ENCODE assay signal across 8 mouse cellular contexts in genomic region chr16:34958667-34959066, GRCm38 (mm10).
A peak's percentile ranks its signal among the peaks of the same experiment; 100 is the strongest.
DNase-seq lines count a peak whose midpoint lies in the region; ATAC-seq and TF ChIP-seq lines count a peak whose summit lies in the region.

No protein-coding gene starts in this region.

- peak; percentile 70 to 76 for DNase-seq in cerebellum, postnatal 10 days
- DNase-seq in cerebellum, adult 9-10 months = no peak
- DNase-seq in adrenal gland, postnatal 4 days (ENCODE audit: low spot score in 2 of 2) = peak; percentile 46 to 69
- DNase-seq in kidney, postnatal 0 days (ENCODE audit: low spot score) = peak; percentile 80
- DNase-seq in lung, postnatal 36 days = peak; percentile 90

- H3K4me3 ChIP-seq in heart, embryonic 12.5 days = no peak overlapping the region
- H3K4me3 ChIP-seq in kidney, postnatal 0 days (replicated peaks; ENCODE audit: low read depth, low read length) = no peak overlapping the region

- H3K36me3 ChIP-seq in heart, embryonic 12.5 days = peaks cover 6% of the 10 kb centered on the region
- H3K36me3 ChIP-seq in kidney, postnatal 0 days (ENCODE audit: insufficient read depth, low read length) = peaks cover 8% of the 10 kb centered on the region; the same call in 1 of the 2 replicates

- H3K4me1 ChIP-seq in heart, embryonic 12.5 days (replicated peaks) = peaks cover 55% of the 10 kb centered on the region
- H3K4me1 ChIP-seq in kidney, postnatal 0 days (replicated peaks; ENCODE audit: insufficient read depth, low read length) = peaks cover 39% of the 10 kb centered on the region

- ATAC-seq in heart, embryonic 12.5 days (ENCODE audit: insufficient number of reproducible peaks, low FRiP score) = peak; percentile 90
- 0 out of 2 replicates have a peak, but pooled peaks have one; percentile 18 for ATAC-seq in kidney, postnatal 0 days (replicated peaks; ENCODE audit: low FRiP score, low read depth)
- no peak for ATAC-seq in megakaryocyte, adult 5-6 weeks (ENCODE audit: poor library complexity, severe bottlenecking)
- ATAC-seq in monocyte, adult 5-6 weeks (replicated peaks; ENCODE audit: insufficient number of reproducible peaks, low FRiP score, low TSS enrichment, poor library complexity, severe bottlenecking) = no peak

- WGBS in heart, embryonic 12.5 days = 5% methylated on average over 9 of the region's 9 CpGs
- WGBS in kidney, postnatal 0 days = 4% methylated on average over 9 of the region's 9 CpGs

- H3K4me2 ChIP-seq in heart, embryonic 12.5 days = peak overlapping the region; percentile 18; the same call in 1 of the 2 replicates
- H3K4me2 ChIP-seq in kidney, postnatal 0 days (ENCODE audit: low read length) = no peak overlapping the region

- no peak for TF ChIP-seq CTCF in kidney, postnatal 0 days (IDR thresholded peaks at IDR 0.05; ENCODE audit: low read depth)

- H3K9me3 ChIP-seq in heart, embryonic 12.5 days (replicated peaks) = peaks cover 6% of the 10 kb centered on the region; the same call in 1 of the 2 replicates
- H3K9me3 ChIP-seq in kidney, postnatal 0 days (replicated peaks; ENCODE audit: low read length) = no peaks in the 10 kb centered on the region

- peak overlapping the region; percentile 99 for H3K27ac ChIP-seq in heart, embryonic 12.5 days (ENCODE audit: poor library complexity, severe bottlenecking)
- peak overlapping the region; percentile 81 for H3K27ac ChIP-seq in kidney, postnatal 0 days

- H3K9ac ChIP-seq in heart, embryonic 12.5 days = no peak overlapping the region
- 0 out of 2 replicates have a peak overlapping the region, but pooled peaks have one; percentile 27 for H3K9ac ChIP-seq in kidney, postnatal 0 days (ENCODE audit: low read depth, low read length)

- H3K27me3 ChIP-seq in heart, embryonic 12.5 days (replicated peaks) = 0 out of 2 replicates have a peak, but pooled peaks cover 5% of the 10 kb centered on the region
- no peaks in the 10 kb centered on the region for H3K27me3 ChIP-seq in kidney, postnatal 0 days (ENCODE audit: insufficient read depth, low read length)

Comparison
In these comparisons a context has a peak if more than half of its experiments do, and no peak if none do; other contexts are left out.
1. ATAC-seq: peak in heart, embryonic 12.5 days (single experiment) and kidney, postnatal 0 days (single experiment); none in megakaryocyte, adult 5-6 weeks (single experiment) and monocyte, adult 5-6 weeks (single experiment).